Mouse (Mus musculus) adrenal gland, postnatal 4 days (tissue): ENCODE results near the gene Baz1b. TPM values are rescaled to one million over a fixed set of nuclear protein-coding genes. Genes with fewer than 3 reads are reported as not detected.

Source experiments
- DNase-seq, 2 experiments: peaks; one replicate each; pipeline ENCODE4 v3.0.0; 2021 to 2022; ENCODE audit warnings: low spot score in 2 of 2, mixed read lengths in 2 of 2
- long read RNA-seq, 2 experiments: library from polyadenylated mRNA; stranded (forward); transcript quantifications; one replicate each; pipeline ENCODE4 v2.0.0; 2021
- total RNA-seq, 2 experiments: library from RNA; stranded (reverse); gene quantifications; 2 replicates each; pipeline ENCODE4 v1.2.3; 2021

Gene Baz1b
- 10 to 100 TPM; 67.4 to 76.4 TPM for total RNA-seq
- long read RNA-seq, experiment 1, full-length matches to known transcripts, result 2 of 8 reads
- long read RNA-seq, experiment 1, partial matches to known transcripts, result 1 of 8 reads
- long read RNA-seq, experiment 1, other reads (novel, unspliced or antisense), result 5 of 8 reads
- long read RNA-seq, experiment 2, full-length matches to known transcripts, result 2 of 30 reads
- long read RNA-seq, experiment 2, partial matches to known transcripts, result 10 of 30 reads
- long read RNA-seq, experiment 2, other reads (novel, unspliced or antisense), result 18 of 30 reads

DNA sequence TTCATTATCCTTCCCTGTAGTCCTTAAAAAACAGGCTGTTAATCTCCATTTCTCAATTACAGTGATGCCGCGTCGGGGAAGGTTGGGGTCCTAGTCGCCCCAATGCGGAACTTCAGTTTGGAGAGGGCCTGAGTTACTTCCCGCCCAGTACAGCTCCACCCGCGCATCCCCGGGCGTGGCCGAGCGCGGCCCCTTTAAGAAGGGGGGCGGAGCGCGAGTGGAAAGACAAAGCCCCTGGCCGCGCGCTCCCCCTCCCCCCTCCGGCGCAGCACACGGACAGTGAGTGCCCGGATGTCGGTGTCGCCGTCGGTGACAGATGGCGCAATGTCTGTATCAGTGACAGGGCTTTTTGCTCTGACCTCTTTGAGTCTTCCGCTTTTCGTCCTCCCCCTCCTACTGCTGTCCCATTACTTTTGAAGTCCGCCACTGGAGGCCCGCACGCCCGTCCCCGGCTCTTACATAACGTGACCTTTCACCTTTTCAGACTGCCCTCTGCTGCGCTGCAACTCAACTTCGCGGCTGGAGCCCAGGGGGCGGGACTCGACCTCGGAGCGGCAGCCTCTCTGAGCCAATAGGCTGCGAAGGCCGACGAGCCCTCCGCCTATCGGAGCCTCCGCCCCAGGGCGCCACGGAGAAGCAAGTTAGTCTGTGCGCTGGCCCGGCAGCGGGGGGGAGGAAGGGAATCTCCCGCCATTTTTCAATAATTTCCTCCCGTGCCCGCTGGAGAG, at the start of gene Baz1b:
TSS of gene Baz1b (plus strand) at position 644 of the 728 bp plus-strand sequence.
- peak; percentile 96 to 98 for DNase-seq

DNA sequence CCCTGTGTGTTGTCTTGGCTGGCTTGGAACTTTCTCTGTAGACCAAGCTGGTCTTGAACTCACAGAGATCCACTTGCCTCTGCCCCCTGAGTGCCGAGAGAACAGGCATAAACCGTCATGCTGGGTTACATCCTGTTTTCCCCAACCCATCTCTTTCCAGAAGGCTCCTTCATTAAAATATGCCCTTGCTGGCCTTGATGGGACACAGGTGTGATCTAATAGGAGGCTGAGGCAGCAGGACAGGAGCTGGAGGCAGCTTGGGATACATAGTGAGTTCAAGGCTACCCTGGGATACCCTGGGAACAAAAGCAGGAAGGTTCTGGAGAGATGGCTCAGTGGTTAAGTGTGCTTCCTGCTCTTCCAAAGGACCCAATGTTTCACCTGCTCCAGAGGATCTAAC, 47.2 kb upstream of the Baz1b start:
- no peak for DNase-seq

DNA sequence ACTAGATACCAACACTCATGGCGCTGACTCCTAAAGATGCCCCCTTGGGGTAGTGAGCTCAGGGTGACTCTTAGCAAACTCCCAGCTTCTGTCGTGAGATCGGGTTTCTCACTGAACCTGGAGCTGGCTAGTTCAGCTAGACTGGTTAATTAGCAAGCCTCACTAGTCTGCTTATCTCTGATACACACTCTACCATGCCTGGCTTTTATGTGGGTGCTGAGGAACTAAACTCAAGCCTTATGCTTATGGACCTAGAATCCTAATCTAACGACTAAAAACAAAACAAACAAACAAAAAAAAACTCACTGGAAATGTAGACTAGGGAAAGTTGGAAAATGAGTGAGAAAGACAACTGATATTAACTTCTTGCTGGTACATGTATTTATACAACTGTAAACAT, 42.6 kb upstream of the Baz1b start:
- DNase-seq, result no peak

DNA sequence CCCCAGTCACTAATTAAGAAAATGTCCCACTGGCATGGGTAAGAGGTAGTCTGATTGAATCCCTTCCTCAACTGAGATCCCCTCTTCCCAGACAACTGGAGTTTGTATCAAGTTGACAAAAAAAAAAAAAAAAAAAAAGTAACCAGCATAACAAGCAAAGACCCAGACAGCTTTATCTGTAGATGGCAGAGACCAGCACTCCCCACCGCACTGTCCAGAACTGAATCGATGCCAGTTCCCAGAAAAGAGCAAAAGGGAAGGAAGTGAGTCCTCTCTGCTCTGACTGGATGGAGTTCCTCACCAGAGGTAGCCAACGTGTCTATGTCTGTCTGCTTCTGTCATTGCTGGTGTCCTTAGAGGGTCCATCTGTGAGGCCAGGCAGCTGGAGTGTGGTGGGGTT, 41.5 kb upstream of the Baz1b start:
- DNase-seq, result no peak

DNA sequence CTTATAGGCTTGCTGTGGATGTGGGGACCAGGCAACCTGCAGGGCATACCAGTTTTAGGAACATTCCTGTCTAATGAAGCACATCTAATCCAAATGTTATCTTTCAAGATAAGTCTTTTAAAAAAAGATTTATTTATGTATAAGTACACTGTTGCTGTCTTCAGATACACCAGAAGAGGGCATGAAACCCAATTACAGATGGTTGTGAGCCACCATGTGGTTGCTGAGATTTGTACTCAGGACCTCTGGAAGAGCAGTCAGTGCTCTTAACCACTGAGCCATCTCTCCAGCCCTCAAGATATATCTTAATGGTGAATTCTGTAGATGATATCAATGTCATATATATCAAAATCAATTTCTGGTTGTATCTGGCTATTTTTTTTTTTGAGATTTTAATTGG, 41.1 kb upstream of the Baz1b start:
- DNase-seq, result no peak

DNA sequence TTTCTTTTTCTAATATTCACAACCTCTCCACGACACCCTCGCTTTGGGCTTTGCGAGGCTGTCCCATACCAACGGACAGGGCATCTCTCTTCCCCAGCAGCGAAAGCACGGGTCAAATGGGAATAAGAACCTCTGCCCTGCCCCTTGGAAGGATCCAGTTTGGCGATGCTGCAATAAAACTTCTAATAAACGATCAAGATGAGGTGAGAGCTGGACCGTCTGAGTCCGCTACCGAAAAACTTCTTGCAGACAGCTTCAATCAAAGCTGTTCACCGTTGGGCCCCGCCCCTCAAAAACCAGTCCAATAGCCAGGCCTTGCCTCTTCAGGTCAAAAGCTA, 38.4 kb upstream of the Baz1b start:
- DNase-seq, result no peak

DNA sequence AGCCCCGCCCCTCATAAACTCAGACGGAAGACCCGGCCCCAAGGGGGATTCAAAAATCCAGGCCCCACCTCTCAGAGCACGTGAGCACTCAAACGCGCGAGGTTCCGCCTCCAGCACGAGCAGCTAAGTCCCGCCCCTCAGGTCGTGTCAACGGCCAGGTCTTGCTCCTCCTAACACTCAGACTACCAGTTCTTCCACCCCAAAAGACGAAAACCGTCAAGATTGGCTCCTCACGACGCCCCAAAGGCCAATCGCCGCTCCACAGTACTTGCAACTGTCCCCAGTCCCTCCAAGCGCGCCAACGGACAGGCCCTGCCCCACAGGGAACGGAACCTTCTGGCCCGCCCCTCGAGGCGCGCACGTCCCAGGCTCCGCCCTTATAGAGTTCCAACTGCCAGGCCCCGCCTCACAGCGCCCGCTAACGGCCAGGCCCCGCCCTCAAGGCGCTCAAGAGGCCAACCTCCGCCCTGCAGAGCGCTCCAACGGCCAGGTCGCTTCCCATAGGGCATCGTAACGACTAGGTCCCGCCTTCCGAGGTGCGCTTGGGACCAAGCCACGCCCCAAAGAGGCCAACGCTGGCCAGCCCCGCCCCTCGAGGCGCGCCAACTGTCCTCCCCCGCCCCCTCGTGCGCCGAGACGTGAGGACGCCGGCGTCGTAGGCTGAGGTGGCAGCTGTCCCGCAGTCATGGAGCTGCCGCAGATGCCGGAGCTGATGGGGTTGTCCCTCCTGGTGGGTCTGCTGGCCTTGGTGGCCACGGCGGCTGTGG, 37.8 kb upstream of the Baz1b start, which contains the start of gene Tbl2:
TSS of gene Tbl2 (plus strand) at position 605 of the 767 bp plus-strand sequence.
- peak; percentile 93 to 98 for DNase-seq

DNA sequence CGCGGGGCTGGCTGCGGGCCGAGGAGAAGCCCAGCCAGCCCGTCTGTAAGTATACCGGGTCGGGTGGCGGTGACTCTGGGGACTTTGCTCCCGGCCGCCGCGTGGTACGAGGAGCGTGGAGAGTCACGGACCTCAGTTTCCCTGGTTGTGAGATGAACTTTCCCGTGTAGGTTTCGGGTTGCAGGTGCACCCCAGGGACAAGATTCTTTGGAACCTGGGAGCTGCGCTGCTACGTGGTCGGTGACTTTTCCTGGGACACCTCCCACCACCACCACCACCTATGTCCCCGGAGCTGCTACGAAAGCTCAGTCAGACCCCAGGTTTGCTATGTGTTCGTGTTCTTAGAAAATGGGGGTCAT, 37.3 kb upstream of the Baz1b start:
- no peak for DNase-seq

DNA sequence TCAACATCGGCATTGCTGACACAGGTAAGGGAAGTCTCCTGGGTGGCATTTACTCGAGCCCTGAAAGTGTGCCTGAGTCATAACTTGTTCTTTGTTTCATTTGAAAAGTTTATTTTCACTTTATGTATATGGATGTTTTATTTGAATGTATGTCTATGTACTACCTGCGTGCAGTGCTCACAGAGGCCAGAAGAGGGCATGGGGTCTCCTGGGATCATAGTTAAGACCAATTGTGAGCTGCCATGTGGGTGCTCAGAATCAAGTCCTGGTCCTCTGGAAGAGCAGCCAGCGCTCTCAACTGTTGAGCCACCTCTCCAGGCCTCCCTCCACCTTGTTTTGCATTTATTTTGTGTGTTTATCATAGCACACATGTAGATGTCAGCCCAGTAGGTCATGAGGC, 30.6 kb upstream of the Baz1b start:
- no peak for DNase-seq

DNA sequence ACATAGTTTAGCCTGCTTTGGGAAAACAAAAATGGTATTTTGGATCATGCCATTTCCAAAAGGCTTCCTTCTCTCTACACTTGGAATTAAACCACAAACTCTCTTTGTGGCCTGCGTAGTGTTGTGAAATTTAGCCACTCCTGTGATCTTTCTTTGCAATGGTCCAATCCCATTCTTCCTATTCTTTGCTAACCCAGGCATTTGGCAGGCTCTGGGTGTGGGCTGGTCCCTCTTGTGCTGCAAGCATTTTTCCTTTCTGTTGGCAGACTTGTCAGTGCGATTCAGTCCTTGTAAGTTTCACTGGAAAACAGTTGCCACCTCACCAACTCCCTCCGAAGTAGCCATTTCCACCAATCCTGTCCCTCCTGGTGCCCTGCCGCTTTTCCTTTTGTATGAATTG, 25.8 kb upstream of the Baz1b start:
- no peak for DNase-seq

DNA sequence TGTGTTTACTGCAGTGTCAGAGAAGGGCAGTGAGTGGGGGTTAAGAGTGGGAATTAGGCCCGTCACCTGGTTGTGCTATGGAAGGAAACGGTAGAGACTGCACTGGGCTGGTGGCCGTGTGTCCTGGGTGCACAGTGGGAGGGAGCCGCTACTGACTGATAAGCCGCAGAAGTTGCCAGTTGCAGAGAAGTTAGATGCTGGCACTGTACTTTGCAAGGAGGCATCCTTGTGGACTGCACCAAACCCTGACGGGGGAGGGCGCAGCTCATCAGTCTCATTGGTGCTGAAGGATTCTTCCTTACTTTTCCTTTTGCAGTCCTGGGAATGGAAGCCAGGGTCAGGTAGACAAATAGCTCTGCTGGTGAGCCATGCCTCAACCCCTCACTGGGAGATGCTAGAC, 25.4 kb upstream of the Baz1b start:
- no peak for DNase-seq

DNA sequence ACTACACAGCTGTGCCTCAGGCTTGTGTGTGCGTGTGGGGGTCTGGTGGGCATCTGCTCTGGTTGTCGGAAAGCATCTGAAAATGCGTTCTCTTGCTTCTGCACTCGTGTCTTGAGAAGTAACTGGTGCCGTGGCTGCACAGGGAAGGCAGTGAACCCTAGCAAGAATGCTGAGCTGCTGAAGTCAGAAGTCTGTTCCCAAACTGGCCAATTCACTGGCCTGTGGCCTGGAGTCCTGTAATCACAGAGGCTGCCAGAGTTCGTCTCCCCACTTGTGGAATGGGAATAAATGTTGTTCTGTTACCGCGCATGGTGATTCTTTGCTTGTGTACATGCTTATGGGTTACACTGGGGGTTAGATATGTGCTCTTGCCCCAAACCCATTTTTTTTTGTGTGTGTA, 24.7 kb upstream of the Baz1b start:
- DNase-seq, result no peak

DNA sequence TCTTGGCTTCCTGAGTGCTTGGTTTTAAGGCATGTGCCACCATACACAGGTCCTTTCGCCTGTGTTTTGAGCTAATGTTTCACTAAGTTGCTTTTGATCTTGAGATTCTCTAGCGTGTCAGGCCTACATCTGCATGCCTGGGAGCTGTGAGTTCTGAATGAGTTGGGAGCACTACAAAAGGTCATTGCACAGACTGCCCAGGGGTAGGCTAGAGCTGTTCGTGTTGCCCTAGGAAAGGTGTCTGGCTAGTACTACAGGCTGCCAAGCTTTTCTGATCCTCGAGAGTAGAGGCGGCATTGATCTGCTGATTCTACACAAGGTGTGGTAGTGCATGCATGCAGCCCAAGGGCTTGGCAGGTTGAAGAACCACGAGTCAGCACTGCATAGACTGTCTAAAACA, 24.2 kb upstream of the Baz1b start:
- no peak for DNase-seq

DNA sequence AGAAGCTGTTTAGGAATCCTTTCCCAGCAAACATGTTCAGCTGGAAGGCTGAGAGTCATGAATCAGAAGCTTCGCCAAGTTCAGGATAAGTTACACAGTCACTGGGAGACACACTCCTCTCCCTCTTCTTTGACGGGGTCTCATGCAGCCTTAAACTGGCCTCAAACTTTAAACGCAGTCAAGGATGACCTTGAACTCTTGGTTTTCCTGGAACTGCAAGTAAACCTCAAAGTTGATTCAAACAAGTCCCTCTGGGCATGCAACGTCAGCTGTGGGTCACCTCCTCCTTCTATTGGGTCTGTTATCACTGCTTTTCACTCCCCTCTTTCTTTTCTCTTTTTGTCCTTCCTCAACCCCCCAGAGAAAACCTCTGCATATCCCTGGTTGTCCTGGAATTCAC, 20.2 kb upstream of the Baz1b start:
- DNase-seq, result no peak

DNA sequence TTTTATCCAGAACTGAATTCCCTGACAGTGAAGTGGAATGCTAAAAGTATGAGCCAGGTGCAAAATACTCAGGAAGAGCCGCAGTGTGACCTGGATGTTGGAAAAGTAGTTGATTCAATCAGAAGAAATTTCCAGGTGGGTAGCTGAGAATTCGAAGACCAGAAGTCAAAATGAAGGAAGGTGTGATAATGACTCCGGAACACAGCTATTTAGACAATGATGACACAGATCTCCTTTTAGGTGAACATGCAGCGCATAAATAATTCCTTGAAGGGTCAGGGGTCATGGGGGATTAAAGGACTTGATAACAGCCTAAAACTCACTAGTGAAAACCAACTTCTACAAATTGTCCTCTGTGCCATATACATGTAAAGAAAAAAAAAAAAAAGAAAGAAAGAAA, 19.6 kb upstream of the Baz1b start:
- DNase-seq, result no peak

DNA sequence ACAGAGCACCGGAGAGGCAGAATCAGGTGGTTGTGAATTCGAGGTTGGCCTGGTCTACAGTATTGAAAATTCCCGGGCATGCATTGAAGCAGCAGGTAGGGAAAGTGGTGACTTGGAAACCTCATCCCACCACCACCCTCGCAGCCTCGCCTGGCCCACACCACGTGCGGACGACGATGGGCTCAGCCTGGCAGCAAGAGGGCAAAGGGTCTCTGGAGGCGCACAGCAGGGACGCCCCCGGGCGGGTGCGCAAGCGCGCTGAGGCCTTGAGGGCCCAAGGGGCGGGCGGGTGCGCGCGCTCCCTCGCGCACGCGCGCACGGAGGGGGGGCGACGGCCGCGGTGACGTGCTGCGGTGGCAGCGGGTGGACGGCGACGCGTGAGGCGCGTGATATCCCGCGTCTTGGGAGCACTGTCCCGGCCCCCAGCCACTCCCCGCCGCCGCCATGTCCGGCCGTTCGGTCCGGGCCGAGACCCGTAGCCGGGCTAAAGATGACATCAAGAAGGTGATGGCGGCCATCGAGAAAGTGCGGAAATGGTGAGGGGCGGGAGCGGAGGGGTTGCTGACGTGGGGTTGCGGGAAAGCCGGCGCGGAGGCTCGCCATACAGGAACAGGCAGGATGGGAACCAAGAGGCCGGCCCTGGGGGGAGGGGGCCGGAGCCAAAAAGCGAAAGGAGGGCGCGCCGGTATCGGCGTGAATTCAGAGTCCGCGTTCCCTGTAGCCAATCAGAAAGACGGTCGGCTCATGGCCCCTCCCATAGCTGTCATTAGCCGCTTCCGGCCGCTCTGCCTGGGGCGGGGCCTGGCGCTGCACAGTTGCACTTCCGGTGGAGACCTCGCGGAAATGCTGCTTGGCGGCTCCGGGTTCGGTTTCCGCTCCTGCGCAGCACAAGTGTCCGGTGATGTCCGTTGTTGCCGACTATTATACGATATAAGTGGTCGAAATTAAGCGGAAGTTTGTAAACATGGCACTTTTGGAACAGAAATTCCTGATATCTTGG, 18.7 kb upstream of the Baz1b start, which contains the start of gene Bcl7b:
TSS of gene Bcl7b (plus strand) at position 221 of the 1,000 bp plus-strand sequence.
- DNase-seq, result peak; percentile 84 to 92

DNA sequence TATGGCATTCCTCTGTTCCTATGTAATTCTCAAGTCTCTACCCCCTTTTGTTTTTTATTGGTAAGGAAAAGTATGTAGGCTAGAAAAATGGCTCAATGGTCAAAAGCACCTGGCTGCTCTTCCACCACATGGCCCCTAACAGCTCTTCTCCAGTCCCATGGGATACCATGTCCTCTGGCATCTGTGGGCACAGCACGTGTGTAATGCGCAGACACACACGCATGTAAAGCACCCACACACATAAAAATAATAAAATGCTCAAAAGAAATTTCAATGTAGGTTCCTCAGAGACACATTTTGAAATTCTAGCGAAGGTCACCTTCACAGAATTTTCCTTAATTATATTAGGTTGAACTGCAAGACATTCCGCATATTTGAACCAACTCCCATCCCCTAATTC, 17.6 kb upstream of the Baz1b start:
- DNase-seq, result no peak

DNA sequence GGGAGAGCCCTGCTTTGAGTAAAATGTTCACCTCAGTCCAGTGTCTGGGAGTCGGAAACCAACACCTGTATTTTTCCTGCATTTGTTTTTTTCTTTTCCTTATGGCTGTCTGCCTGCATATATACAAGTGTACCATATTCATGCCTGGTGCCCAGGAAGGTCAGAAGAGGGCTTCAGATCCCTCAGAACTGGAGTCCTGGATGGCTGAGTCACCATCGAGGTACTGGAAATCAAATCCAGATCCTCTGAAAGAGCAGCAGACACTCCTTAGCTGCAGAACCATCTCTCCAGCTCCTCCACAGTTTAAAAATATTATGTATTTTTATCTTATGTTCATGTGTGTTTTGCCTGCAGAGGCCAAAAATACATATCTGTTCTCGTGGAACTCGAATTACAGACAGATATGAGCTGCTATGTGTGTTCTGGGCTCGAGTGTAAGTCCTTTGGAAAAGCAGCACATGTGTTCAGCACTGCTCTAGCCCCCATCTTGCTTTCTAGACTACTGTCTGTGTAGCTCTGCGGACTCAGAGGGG, 15.3 kb upstream of the Baz1b start:
- DNase-seq, result no peak

DNA sequence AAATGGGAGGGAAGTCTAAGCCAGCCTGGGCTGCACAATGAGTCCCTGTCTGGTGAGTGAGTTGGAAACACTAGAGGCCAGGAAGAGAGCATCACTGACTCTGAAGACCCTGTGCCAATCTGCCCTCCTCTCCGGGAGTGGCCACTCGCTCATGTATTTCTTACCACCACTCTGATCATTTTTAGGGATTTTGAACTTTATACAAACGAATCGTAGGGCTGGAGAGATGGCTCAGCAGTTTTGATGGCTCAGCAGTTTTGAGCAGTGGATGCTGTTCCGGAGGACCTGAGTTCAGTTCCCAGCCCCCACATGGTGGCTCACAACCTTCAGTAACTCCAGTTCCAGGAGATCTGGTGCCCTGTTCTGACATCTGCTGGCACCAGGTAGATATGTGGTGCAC, 14.1 kb upstream of the Baz1b start:
- no peak for DNase-seq

DNA sequence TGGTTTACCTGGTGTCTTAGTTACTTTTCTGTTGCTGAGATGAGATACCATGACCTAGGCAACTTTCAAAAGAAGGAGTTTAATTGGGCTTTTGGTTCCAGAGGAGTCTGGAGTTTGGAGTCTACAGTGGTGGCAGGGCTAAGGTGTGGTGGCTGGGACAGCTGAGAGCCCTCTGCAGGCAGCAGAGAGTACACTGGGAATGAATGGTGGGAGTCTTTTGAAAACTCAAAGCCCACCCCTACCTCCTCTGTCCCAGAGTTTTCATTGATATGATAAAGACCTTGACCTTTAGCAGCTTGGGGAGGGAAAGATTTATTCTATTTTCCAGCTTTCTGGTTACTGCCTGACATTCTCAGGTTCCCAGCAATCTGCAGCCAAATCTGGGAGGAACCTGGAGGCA, 12.0 kb upstream of the Baz1b start:
- no peak for DNase-seq

DNA sequence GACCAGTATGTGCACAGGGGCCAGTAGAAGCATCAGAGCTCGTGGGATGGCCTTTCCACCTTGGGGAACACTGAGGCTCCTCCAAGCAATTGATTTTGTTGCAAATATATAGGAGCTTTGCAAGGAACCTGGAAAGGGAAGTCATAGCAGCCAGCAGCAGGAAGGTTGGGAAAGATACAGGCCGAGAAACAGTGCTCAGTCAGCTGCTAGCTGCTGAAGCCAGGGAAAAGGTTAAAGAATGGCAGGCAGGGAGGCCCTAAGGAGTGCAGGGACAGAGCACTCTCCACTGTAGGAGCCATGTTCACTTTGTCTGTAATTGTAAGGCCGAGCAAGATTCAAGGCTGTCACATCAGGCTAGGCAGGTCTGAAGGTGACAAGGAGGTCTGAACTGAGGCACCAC, 8.5 kb upstream of the Baz1b start:
- DNase-seq, result no peak
